Mouse (Mus musculus) activated CD4-positive, CD25-positive, alpha-beta regulatory T cell, adult 4 months (primary cell): Measurements from ENCODE around the gene Zfp281. TPM values are rescaled to one million over a fixed set of nuclear protein-coding genes. Genes with fewer than 3 reads are reported as not detected.

Experiments
- ATAC-seq: one replicate; pipeline ENCODE4 v1.8.0; 2017
- polyA plus RNA-seq, 2 experiments: library from polyadenylated mRNA; unstranded; fragments of 100-300 nt; shearing (Covaris generic); gene quantifications; one replicate each; pipeline ENCODE4 v1.2.1; 2017

The Zfp281 gene
- polyA plus RNA-seq, 2 experiments from 2014 or later, result 19.3 to 22.6 TPM

- no peak for ATAC-seq
Measured at GRCm38 (mm10) chr1:136613300-136613751, 11.4 kb upstream of the Zfp281 start.

DNA sequence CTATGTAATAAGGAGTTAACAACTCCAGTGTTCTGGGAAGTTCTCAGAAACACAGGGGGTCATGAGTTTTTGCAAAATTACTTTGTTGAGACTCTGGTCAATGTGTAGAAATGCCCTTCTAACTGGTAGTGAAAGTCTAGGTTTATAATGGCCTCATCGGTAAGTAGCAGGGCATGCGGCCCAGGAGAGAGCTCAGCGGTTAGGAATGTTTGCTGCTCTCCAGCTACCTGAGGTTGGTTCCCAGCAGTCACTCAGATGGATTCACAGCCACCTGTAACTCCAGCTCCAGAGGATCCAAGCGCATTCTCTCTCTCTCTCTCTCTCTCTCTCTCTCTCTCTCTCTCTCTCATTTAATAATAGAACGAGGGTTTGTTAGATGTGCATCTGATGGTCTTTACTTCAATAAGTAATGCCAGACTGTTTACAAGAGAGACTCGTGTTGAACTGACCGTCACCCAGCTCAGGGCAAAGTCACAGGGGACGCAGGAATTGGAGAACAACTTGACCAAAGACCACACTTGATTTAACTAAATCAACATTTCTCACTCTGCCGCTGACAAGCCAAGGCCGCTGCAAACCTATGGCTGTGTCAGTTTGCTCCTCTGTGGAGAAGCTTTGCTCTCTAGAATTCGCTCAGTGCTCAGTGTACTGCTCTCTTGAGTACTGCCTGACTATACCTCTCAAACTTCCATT lies 9.8 kb upstream of the Zfp281 start:
- ATAC-seq, result no peak

- peak; percentile 64 for ATAC-seq
Measured at GRCm38 (mm10) chr1:136617163-136617788, 7.4 kb upstream of the Zfp281 start.

- ATAC-seq, result peak; percentile 72
Measured at GRCm38 (mm10) chr1:136618570-136618969, 6.1 kb upstream of the Zfp281 start.

- ATAC-seq, result peak; percentile 28
Measured at GRCm38 (mm10) chr1:136625019-136625895, 556 bp downstream of the Zfp281 start.

GRCm38 (mm10) chr1:136626141-136626540 lies 1.4 kb downstream of the Zfp281 start:
- ATAC-seq, result no peak

DNA sequence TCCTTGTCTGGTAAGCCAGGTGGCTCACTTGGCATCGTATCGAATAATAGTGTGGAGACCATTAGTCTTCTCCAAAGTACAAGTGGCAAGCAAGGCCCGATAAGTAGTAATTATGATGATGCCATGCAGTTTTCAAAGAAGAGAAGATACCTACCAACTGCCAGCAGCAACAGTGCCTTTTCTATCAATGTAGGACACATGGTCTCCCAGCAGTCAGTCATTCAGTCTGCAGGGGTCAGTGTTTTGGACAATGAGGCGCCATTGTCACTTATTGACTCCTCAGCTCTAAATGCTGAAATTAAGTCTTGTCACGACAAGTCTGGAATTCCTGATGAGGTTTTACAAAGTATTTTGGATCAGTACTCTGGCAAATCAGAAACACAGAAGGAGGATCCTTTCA lies 2.1 kb downstream of the Zfp281 start:
- no peak for ATAC-seq

- no peak for ATAC-seq
Measured at GRCm38 (mm10) chr1:136627591-136627990, 2.9 kb downstream of the Zfp281 start.

DNA sequence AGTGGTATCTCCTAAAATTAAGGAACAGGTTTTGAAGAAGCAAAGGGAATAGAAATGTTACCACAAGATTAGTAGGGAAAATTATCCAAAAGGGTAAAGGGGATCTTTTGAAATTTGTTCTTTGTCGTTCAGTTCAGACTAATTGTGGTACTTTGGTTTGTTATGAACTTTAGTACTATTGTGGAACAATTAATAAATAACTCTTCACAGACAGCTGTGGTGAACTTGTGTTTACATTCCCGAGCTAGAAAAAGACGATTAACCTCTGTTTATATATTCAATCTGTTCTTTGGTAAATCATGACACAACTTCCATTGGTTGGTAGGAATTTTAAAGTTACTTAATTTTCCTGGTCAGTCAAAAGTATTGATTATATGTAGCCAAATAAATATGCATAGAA lies 8.2 kb downstream of the Zfp281 start:
- ATAC-seq, result no peak

GRCm38 (mm10) chr1:136635644-136636043 lies 10.9 kb downstream of the Zfp281 start:
- ATAC-seq, result no peak

- peak; percentile 76 for ATAC-seq
Measured at GRCm38 (mm10) chr1:136636946-136637345, 12.2 kb downstream of the Zfp281 start.

GRCm38 (mm10) chr1:136637696-136638095 lies 13.0 kb downstream of the Zfp281 start:
- no peak for ATAC-seq

- ATAC-seq, result no peak
Measured at GRCm38 (mm10) chr1:136638211-136638610, 13.5 kb downstream of the Zfp281 start.

GRCm38 (mm10) chr1:136638699-136639098 lies 14.0 kb downstream of the Zfp281 start:
- no peak for ATAC-seq

GRCm38 (mm10) chr1:136639221-136639620 lies 14.5 kb downstream of the Zfp281 start:
- ATAC-seq, result no peak

GRCm38 (mm10) chr1:136642701-136643100 lies 18.0 kb downstream of the Zfp281 start:
- no peak for ATAC-seq

GRCm38 (mm10) chr1:136644486-136644885 lies 19.8 kb downstream of the Zfp281 start:
- no peak for ATAC-seq

DNA sequence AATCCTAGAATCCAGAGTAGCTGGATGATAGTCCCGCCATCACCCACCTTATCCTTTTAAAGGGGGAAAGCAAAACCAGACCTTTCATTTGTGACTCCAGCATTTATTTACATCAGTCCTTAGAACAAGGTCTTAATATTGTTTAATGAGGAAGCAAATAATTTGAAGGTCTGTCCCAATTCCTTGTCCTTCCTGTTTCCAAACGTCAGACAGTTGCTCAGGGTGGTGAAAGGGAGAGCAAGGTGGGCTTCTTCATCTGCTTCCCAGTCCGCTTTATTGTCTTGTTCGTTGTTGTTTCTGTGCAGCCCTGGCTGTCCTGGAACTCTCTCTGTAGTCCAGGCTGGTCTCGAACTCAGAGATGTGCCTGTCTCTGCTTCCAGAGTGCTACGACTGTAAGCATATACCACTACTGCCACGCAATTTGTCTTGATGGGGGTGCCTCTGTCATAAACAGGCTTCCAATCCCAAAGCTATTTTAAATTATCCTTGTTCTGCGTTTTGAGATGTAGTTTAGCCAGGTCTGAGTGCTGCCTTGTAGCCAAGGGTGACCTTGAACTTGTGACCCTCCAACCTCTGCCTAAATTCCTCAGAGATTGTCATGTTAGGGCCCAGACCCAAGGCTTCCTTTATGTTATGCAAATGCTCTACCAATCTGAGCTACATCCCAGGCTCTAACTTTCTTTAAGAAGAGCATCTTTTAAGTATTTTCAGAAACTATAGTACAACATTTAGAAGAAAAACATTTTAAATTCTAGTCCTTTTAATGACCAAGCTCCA lies 21.3 kb downstream of the Zfp281 start:
- no peak for ATAC-seq

- ATAC-seq, result no peak
Measured at GRCm38 (mm10) chr1:136652066-136652465, 27.4 kb downstream of the Zfp281 start.

DNA sequence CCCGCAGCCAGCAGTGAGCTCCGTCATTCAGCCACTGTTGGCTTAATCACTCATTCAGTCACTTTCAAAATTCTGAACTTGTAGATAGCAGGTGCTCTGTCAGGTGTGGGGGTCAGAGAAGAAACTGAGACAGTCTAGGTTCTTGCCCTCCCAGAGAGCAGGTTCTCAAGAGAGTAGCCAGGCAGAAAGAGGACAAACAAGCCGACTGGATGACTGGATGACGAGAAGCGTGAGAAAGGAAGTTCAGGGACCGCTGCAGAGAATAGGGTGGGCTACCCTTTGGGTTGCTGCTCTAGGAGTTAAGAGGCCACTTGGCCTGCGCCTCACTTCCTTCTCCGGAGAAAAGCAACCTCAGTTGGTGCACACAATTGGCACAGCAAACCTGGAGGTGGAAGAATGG lies 28.8 kb downstream of the Zfp281 start:
- ATAC-seq, result no peak

GRCm38 (mm10) chr1:136654385-136654784 lies 29.7 kb downstream of the Zfp281 start:
- ATAC-seq, result no peak

- no peak for ATAC-seq
Measured at GRCm38 (mm10) chr1:136656619-136657018, 31.9 kb downstream of the Zfp281 start.
